Mouse (Mus musculus): ENCODE measurements around the gene Olfr788.

- TF ChIP-seq POLR2A (IDR thresholded peaks at IDR 0.05; ENCODE audit: low read depth, low read length) (no peak), CTCF (IDR thresholded peaks at IDR 0.05; ENCODE audit: extremely low read depth, insufficient read depth, insufficient read length, insufficient replicate concordance) (no peak)
These were observed at the start of gene Olfr788 for GRCm38 (mm10) chr10:129470698-129471097.
